Mouse (Mus musculus): ENCODE results near the gene Eif4e. TPM values are rescaled to one million over a fixed set of nuclear protein-coding genes. Genes with fewer than 3 reads are reported as not detected.

Eif4e gene
- polyA plus RNA-seq, 1 experiment from 2014 or later = 326 TPM

- 36% methylated on average over 1 of the region's 1 CpGs for WGBS
- Histone ChIP-seq H3K36me3 (ENCODE audit: control insufficient read depth, insufficient read depth, low read length) (no peaks in the 10 kb centered on the region), H3K4me2 (ENCODE audit: low read depth, low read length) (no peak overlapping the region), H3K27me3 (ENCODE audit: control insufficient read depth, insufficient read depth, low read depth, low read length) (no peaks in the 10 kb centered on the region), H3K4me1 (replicated peaks; ENCODE audit: control insufficient read depth, insufficient read depth, low read length) (0 out of 2 replicates have a peak, but pooled peaks cover 2% of the 10 kb centered on the region), H3K27ac (ENCODE audit: low read length) (no peak overlapping the region), H3K4me3 (ENCODE audit: low read length) (no peak overlapping the region), H3K9ac (ENCODE audit: low read length) (no peak overlapping the region), H3K9me3 (ENCODE audit: control insufficient read depth, low read length) (no peaks in the 10 kb centered on the region)
- no peak for ATAC-seq (ENCODE audit: low read depth)
Observed at GRCm38 (mm10) chr3:138494565-138494964, 31.4 kb upstream of the Eif4e start.

GRCm38 (mm10) chr3:138495166-138496145 is 30.5 kb upstream of the Eif4e start:
- H3K4me1 ChIP-seq (replicated peaks; ENCODE audit: control insufficient read depth, insufficient read depth, low read length) = no peaks in the 10 kb centered on the region
- H3K36me3 ChIP-seq (ENCODE audit: control insufficient read depth, insufficient read depth, low read length) = no peaks in the 10 kb centered on the region
- no peak overlapping the region for H3K9ac ChIP-seq (ENCODE audit: low read length)
- WGBS = 76% methylated on average over 11 of the region's 11 CpGs
- no peaks in the 10 kb centered on the region for H3K9me3 ChIP-seq (ENCODE audit: control insufficient read depth, low read length)
- H3K27me3 ChIP-seq (ENCODE audit: control insufficient read depth, insufficient read depth, low read depth, low read length) = no peaks in the 10 kb centered on the region
- H3K4me2 ChIP-seq (ENCODE audit: low read depth, low read length) = no peak overlapping the region
- no peak for ATAC-seq (ENCODE audit: low read depth)
- H3K4me3 ChIP-seq (ENCODE audit: low read length) = no peak overlapping the region
- no peak overlapping the region for H3K27ac ChIP-seq (ENCODE audit: low read length)

GRCm38 (mm10) chr3:138498731-138499130 is 27.2 kb upstream of the Eif4e start:
- Histone ChIP-seq H3K4me3 (ENCODE audit: low read length) (no peak overlapping the region), H3K27ac (ENCODE audit: low read length) (no peak overlapping the region), H3K36me3 (ENCODE audit: control insufficient read depth, insufficient read depth, low read length) (no peaks in the 10 kb centered on the region), H3K9me3 (ENCODE audit: control insufficient read depth, low read length) (no peaks in the 10 kb centered on the region), H3K9ac (ENCODE audit: low read length) (no peak overlapping the region), H3K4me1 (replicated peaks; ENCODE audit: control insufficient read depth, insufficient read depth, low read length) (no peaks in the 10 kb centered on the region), H3K4me2 (ENCODE audit: low read depth, low read length) (no peak overlapping the region), H3K27me3 (ENCODE audit: control insufficient read depth, insufficient read depth, low read depth, low read length) (no peaks in the 10 kb centered on the region)
- no peak for ATAC-seq (ENCODE audit: low read depth)
- WGBS = 54% methylated on average over 4 of the region's 4 CpGs

GRCm38 (mm10) chr3:138499854-138500740 is 25.9 kb upstream of the Eif4e start:
- Histone ChIP-seq H3K4me1 (replicated peaks; ENCODE audit: control insufficient read depth, insufficient read depth, low read length) (no peaks in the 10 kb centered on the region), H3K9me3 (ENCODE audit: control insufficient read depth, low read length) (no peaks in the 10 kb centered on the region), H3K27ac (ENCODE audit: low read length) (no peak overlapping the region), H3K27me3 (ENCODE audit: control insufficient read depth, insufficient read depth, low read depth, low read length) (no peaks in the 10 kb centered on the region), H3K9ac (ENCODE audit: low read length) (no peak overlapping the region), H3K4me3 (ENCODE audit: low read length) (no peak overlapping the region), H3K4me2 (ENCODE audit: low read depth, low read length) (no peak overlapping the region), H3K36me3 (ENCODE audit: control insufficient read depth, insufficient read depth, low read length) (no peaks in the 10 kb centered on the region)
- 76% methylated on average over 15 of the region's 15 CpGs for WGBS
- no peak for ATAC-seq (ENCODE audit: low read depth)

- Histone ChIP-seq H3K9me3 (ENCODE audit: control insufficient read depth, low read length) (no peaks in the 10 kb centered on the region), H3K36me3 (ENCODE audit: control insufficient read depth, insufficient read depth, low read length) (no peaks in the 10 kb centered on the region), H3K4me3 (ENCODE audit: low read length) (no peak overlapping the region), H3K27ac (ENCODE audit: low read length) (no peak overlapping the region), H3K27me3 (ENCODE audit: control insufficient read depth, insufficient read depth, low read depth, low read length) (no peaks in the 10 kb centered on the region), H3K4me1 (replicated peaks; ENCODE audit: control insufficient read depth, insufficient read depth, low read length) (no peaks in the 10 kb centered on the region), H3K4me2 (ENCODE audit: low read depth, low read length) (no peak overlapping the region), H3K9ac (ENCODE audit: low read length) (no peak overlapping the region)
- 71% methylated on average over 11 of the region's 11 CpGs for WGBS
- no peak for ATAC-seq (ENCODE audit: low read depth)
Observed at GRCm38 (mm10) chr3:138503754-138504153, 22.2 kb upstream of the Eif4e start.

- ATAC-seq (ENCODE audit: low read depth) = no peak
- Histone ChIP-seq H3K4me3 (ENCODE audit: low read length) (no peak overlapping the region), H3K36me3 (ENCODE audit: control insufficient read depth, insufficient read depth, low read length) (no peaks in the 10 kb centered on the region), H3K9me3 (ENCODE audit: control insufficient read depth, low read length) (no peaks in the 10 kb centered on the region), H3K27me3 (ENCODE audit: control insufficient read depth, insufficient read depth, low read depth, low read length) (no peaks in the 10 kb centered on the region), H3K4me1 (replicated peaks; ENCODE audit: control insufficient read depth, insufficient read depth, low read length) (no peaks in the 10 kb centered on the region), H3K27ac (ENCODE audit: low read length) (no peak overlapping the region), H3K9ac (ENCODE audit: low read length) (no peak overlapping the region), H3K4me2 (ENCODE audit: low read depth, low read length) (no peak overlapping the region)
- 45% methylated on average over 6 of the region's 6 CpGs for WGBS
Observed at GRCm38 (mm10) chr3:138506749-138507148, 19.2 kb upstream of the Eif4e start.

- no peak for ATAC-seq (ENCODE audit: low read depth)
- 72% methylated on average over 2 of the region's 2 CpGs for WGBS
- Histone ChIP-seq H3K4me1 (replicated peaks; ENCODE audit: control insufficient read depth, insufficient read depth, low read length) (no peaks in the 10 kb centered on the region), H3K36me3 (ENCODE audit: control insufficient read depth, insufficient read depth, low read length) (no peaks in the 10 kb centered on the region), H3K27ac (ENCODE audit: low read length) (no peak overlapping the region), H3K4me2 (ENCODE audit: low read depth, low read length) (no peak overlapping the region), H3K9ac (ENCODE audit: low read length) (no peak overlapping the region), H3K9me3 (ENCODE audit: control insufficient read depth, low read length) (no peaks in the 10 kb centered on the region), H3K27me3 (ENCODE audit: control insufficient read depth, insufficient read depth, low read depth, low read length) (no peaks in the 10 kb centered on the region), H3K4me3 (ENCODE audit: low read length) (no peak overlapping the region)
Observed at GRCm38 (mm10) chr3:138509581-138509980, 16.4 kb upstream of the Eif4e start.

GRCm38 (mm10) chr3:138510471-138510870 is 15.5 kb upstream of the Eif4e start:
- H3K27ac ChIP-seq (ENCODE audit: low read length) = no peak overlapping the region
- H3K9me3 ChIP-seq (ENCODE audit: control insufficient read depth, low read length) = no peaks in the 10 kb centered on the region
- H3K36me3 ChIP-seq (ENCODE audit: control insufficient read depth, insufficient read depth, low read length) = no peaks in the 10 kb centered on the region
- H3K9ac ChIP-seq (ENCODE audit: low read length) = no peak overlapping the region
- no peaks in the 10 kb centered on the region for H3K27me3 ChIP-seq (ENCODE audit: control insufficient read depth, insufficient read depth, low read depth, low read length)
- H3K4me2 ChIP-seq (ENCODE audit: low read depth, low read length) = no peak overlapping the region
- no peaks in the 10 kb centered on the region for H3K4me1 ChIP-seq (replicated peaks; ENCODE audit: control insufficient read depth, insufficient read depth, low read length)
- WGBS = 78% methylated on average over 5 of the region's 5 CpGs
- H3K4me3 ChIP-seq (ENCODE audit: low read length) = no peak overlapping the region
- ATAC-seq (ENCODE audit: low read depth) = no peak

GRCm38 (mm10) chr3:138513243-138513642 is 12.7 kb upstream of the Eif4e start:
- no peaks in the 10 kb centered on the region for H3K27me3 ChIP-seq (ENCODE audit: control insufficient read depth, insufficient read depth, low read depth, low read length)
- H3K9ac ChIP-seq (ENCODE audit: low read length) = no peak overlapping the region
- H3K36me3 ChIP-seq (ENCODE audit: control insufficient read depth, insufficient read depth, low read length) = no peaks in the 10 kb centered on the region
- ATAC-seq (ENCODE audit: low read depth) = no peak
- no peaks in the 10 kb centered on the region for H3K4me1 ChIP-seq (replicated peaks; ENCODE audit: control insufficient read depth, insufficient read depth, low read length)
- no peaks in the 10 kb centered on the region for H3K9me3 ChIP-seq (ENCODE audit: control insufficient read depth, low read length)
- WGBS = 61% methylated on average over 12 of the region's 12 CpGs
- no peak overlapping the region for H3K27ac ChIP-seq (ENCODE audit: low read length)
- no peak overlapping the region for H3K4me3 ChIP-seq (ENCODE audit: low read length)
- no peak overlapping the region for H3K4me2 ChIP-seq (ENCODE audit: low read depth, low read length)

All from lung, embryonic 16.5 days (tissue).